Mouse (Mus musculus) cerebellum, adult 8-10 months (tissue): ENCODE data around the gene Jhy.
A peak's percentile ranks its signal among the peaks of the same experiment; 100 is the strongest.

ENCODE experiments used
- DNase-seq: peaks from one replicate; pipeline ENCODE4 v3.0.0; 2022

Jhy gene

GRCm38 (mm10) chr9:40963586-40964417 lies at the start of gene Jhy:
Gene Jhy, minus strand, starts transcription at chr9:40964118.
- no peak for DNase-seq

DNA sequence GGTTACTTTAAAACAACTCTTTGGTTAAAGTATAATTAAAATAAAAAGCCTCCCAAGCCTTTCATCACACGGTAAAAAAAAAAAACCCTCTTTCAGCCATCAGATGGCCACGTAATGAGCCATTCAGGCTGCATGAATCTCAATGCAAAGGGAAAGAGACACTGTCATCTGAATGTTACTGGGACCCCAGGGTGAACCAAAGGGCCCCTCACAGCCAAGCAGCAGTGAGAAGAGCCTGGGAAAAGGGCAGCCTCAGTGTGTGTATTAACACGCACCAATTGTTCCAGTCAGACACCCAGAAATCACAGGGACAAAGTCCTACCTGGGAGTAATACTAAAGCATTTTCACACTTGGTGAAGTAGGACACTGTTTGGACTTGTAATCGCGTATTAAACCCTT lies 48.5 kb upstream of the Jhy start:
- DNase-seq = no peak

- DNase-seq = no peak
These were observed 47.9 kb upstream of the Jhy start for GRCm38 (mm10) chr9:41011512-41012436.

GRCm38 (mm10) chr9:41007785-41008184 lies 43.9 kb upstream of the Jhy start:
- no peak for DNase-seq

DNA sequence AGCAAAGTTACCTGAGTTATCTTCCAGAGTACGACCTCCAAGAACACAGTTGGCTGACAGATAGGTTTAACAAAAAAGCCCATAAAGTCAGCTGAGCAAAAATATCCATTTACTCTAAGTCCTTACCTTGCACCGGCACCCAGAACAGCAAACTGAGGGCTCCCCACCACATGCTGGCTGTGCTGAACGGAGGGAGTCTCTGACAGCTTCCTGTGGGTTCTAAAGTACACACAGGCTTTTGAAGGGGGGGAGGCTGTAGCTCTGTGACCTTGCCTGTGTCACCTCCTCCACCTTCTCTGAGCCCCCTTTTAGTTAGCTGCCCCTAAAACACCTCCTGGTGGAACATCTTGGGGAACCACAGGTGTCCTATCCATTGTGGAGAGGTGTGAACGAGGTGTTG lies 40.5 kb upstream of the Jhy start, which contains the start of gene Crtam:
Gene Crtam, minus strand, starts transcription at position 214 of the 400 bp plus-strand sequence.
- no peak for DNase-seq

- DNase-seq = no peak
These were observed 33.3 kb upstream of the Jhy start for GRCm38 (mm10) chr9:40997116-40997779.

- no peak for DNase-seq
These were observed 30.2 kb upstream of the Jhy start for GRCm38 (mm10) chr9:40994075-40994474.

GRCm38 (mm10) chr9:40991511-40991910 lies 27.6 kb upstream of the Jhy start:
- DNase-seq = no peak

- DNase-seq = peak; percentile 79
These were observed 26.1 kb upstream of the Jhy start for GRCm38 (mm10) chr9:40989940-40990588.

DNA sequence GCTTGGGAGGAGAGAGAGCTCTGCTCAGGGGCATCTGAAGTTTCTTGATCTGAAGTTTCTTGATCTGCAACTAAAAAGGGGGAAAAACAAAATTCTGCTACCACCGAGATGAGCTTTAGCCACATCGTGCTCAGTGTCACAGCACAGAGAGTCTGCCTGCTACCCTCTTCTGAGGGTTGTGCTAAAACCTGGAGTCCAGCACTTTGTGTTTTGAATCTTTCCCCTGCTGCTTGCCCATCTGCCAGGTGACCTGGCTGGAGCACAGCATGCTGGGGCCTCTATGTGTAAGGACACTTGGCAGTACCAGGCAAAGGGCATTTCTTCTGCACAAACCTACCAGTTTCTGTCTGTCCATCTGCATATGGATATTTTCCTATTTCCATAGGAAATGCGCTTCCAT lies 20.4 kb upstream of the Jhy start:
- peak; percentile 89 for DNase-seq

DNA sequence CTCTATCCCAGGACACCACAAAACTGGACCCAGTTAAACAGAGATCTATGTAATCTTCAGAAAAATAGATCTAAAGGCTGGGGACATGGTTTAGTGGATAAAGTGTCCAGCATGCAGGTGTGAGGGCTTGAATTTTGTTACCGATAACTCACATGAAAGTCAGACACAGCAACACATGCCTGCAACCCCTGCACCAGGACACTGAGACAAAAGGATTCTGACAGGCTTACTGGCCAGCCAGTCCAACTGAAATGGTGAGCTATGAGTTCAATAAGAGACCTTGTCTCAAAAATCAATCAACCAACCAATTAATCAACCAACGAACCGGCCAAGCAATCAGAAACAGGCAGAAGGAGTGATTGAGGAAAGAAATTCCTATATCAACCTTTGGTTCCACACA lies 19.8 kb upstream of the Jhy start:
- no peak for DNase-seq

- DNase-seq = peak; percentile 52
These were observed 18.6 kb upstream of the Jhy start for GRCm38 (mm10) chr9:40982480-40982879.

DNA sequence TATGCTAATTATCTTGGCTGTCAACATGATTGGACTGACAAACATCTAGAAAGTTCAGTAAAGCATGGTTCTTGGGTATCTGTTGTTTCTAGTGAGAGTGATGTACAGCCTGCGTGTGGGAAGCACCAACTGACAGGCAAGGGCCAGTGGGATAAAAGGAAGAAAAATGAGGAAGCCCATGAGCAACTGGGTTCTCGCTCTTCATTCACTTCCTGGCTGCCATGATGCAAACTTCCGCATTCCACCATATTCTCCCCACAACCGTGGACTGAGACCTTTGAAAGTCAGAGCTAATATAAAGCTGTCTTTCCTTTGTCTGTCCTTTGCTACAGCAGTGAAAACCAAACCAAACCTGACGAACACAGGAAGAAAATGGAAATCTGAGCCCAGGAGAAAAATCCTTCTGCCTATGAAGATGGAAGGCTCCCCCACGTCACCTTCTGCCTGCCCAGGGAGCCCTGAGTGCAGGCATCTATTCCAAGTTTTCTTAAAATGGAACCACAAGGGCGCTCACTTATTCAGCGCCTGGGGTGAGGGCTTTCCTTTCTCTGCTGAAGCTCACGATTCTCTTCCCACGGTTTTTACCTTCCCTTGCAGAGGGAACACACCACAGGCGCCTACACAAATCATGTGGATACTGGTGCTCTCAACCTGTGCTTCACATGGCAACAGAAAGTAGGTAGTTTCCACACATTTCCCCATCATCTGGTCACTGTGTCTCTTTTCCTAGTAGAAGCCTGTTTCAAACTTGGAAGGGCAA lies 10.3 kb upstream of the Jhy start:
- DNase-seq = no peak

GRCm38 (mm10) chr9:40964418-40964714 lies 448 bp upstream of the Jhy start:
- no peak for DNase-seq

- DNase-seq = no peak
These were observed 2.5 kb downstream of the Jhy start for GRCm38 (mm10) chr9:40961401-40961800.

- DNase-seq = no peak
These were observed 14.8 kb downstream of the Jhy start for GRCm38 (mm10) chr9:40949039-40949615.

DNA sequence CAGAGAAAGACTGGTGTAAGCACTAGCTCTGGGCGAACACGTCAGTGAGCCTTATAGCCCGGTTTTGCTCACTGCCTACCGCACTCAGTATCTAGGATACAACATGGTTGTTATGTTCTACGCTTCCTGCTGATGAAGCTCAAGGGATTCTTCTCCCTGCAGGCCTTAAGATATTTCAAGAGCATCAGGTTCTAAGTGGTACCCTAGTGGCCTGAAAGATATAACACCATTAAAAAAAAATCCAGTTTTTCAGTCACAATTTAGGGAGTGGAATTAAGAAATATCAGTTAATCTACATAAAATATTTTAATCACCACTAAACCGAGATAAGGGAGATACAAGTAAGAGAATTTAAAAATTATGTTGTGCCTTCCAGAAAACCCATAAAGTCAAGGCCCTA lies 15.4 kb downstream of the Jhy start:
- no peak for DNase-seq

- DNase-seq = no peak
These were observed 16.8 kb downstream of the Jhy start for GRCm38 (mm10) chr9:40947131-40947530.

- DNase-seq = no peak
These were observed 26.5 kb downstream of the Jhy start for GRCm38 (mm10) chr9:40937425-40937824.

- no peak for DNase-seq
These were observed 30.6 kb downstream of the Jhy start for GRCm38 (mm10) chr9:40933323-40933722.

DNA sequence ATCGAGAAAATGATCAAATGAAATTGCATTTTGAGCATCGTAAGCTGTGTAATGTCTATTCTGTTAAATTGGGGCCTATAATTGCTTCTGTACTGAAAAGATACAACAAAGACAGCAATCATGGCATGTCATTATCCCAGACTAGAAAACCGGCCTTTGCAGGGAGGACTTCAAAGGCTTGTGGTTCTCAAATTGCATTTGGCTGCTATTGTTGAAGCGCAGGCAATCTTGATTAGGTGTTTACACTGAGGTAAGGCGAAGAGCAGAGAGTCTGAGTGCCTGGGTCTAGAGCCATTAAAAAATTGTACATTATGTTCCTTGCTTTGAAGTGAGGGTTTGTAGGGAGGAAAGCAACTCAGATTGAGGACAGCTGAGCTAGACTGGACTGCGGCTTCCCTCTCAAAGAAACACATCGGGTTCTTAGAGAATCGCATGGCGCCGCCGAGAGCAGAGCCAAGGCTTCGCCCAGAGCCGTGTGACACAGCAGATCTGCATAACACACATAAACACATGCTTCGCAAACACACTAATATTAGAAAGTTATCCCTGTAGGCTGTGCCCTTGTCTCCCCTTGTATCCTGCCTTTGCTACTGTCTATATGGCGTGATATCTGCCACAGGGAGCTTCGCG lies 36.5 kb downstream of the Jhy start:
- no peak for DNase-seq
